Mouse (Mus musculus): ENCODE data around the gene Sdc1.

DNA sequence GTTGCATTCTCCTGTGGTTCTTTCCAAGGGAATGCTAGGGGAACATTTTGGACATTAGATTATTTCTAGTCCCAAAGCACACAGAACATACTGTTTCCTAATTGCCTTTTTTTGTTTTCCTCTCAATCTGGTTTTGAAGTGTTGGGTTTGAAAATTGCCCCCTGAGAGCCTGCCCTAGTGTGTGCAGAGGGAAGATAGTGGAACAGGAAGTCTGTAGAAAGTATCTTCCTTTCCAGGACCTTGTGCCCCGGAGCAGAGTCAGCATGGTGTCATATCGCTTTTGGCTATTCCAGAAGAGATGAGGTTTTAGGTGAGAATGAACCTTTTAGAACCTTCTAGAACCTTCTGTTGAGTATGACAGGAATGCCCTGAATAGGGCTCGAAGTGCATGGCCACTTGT, 5.6 kb downstream of the Sdc1 start:
- TF ChIP-seq CTCF (IDR thresholded peaks at IDR 0.05; ENCODE audit: low read depth) (no peak), EP300 (optimal IDR thresholded peaks at IDR 0.05) (no peak)

Measured in stomach, postnatal 0 days (tissue).